Mouse (Mus musculus) heart, adult 2 months (tissue): Measurements from ENCODE around the gene Cd72. TPM values are rescaled to one million over a fixed set of nuclear protein-coding genes. Genes with fewer than 3 reads are reported as not detected.

Experiments used
- DNase-seq, 2 experiments: peaks; one replicate each; pipeline ENCODE4 v3.0.0; 2021
- H3K27ac ChIP-seq: fragments of 200-600 bp; 2 replicates; pipeline ENCODE4 v1.8.1; 2022
- H3K27me3 ChIP-seq: fragments of 200-500 bp; 2 replicates; pipeline ENCODE4 v1.6.1; 2012; ENCODE audit warnings: mild to moderate bottlenecking, low read length, inconsistent platforms, mixed read lengths; ENCODE audit not compliant: control insufficient read depth, insufficient read depth
- H3K36me3 ChIP-seq: fragments of 200-500 bp; 2 replicates; pipeline ENCODE4 v1.6.1; 2012; ENCODE audit warnings: low read length, inconsistent platforms; ENCODE audit not compliant: control insufficient read depth, insufficient read depth
- H3K4me1 ChIP-seq: fragments of 200-500 bp; 2 replicates; pipeline ENCODE4 v1.6.1; 2011; ENCODE audit warnings: low read length; ENCODE audit not compliant: control insufficient read depth, insufficient read depth
- H3K4me3 ChIP-seq: fragments of 200-600 bp; 2 replicates; pipeline ENCODE4 v1.8.1; 2022
- H3K79me2 ChIP-seq: fragments of 200-500 bp; replicated peaks from 2 replicates; pipeline ENCODE4 v1.6.1; 2012; ENCODE audit warnings: mild to moderate bottlenecking, inconsistent platforms, low read length, moderate library complexity, mixed read lengths; ENCODE audit not compliant: control insufficient read depth, insufficient read depth
- H3K9ac ChIP-seq: fragments of 200-500 bp; 2 replicates; pipeline ENCODE4 v1.6.1; 2012; ENCODE audit warnings: low read depth, mild to moderate bottlenecking, control low read depth, inconsistent platforms, low read length, mixed read lengths
- CTCF ChIP-seq: fragments of 200-600 bp; IDR thresholded peaks from 2 replicates; pipeline ENCODE4 v1.8.1; 2022; ENCODE audit warnings: antibody characterized with exemption, mild to moderate bottlenecking, moderate library complexity
- EP300 ChIP-seq: fragments of 200-500 bp; IDR thresholded peaks from 2 replicates; pipeline ENCODE4 v1.6.1; 2011; ENCODE audit warnings: low read depth, low read length, control low read depth; ENCODE audit not compliant: insufficient read depth
- POLR2A ChIP-seq: fragments of 200-500 bp; IDR thresholded peaks from 2 replicates; pipeline ENCODE4 v1.6.1; 2011; ENCODE audit warnings: mild to moderate bottlenecking, low read depth, low read length, control low read depth; ENCODE audit not compliant: insufficient read depth
- WGBS: fragments of 180-500 bp; shearing (Covaris S2); methylation state at CpG from one replicate; pipeline ENCODE4 v1.1.7; 2018; 5-methylcytosine and 5-hydroxymethylcytosine counted together
- intact Hi-C: fragments of 180-260 bp; cut with DNase I; formaldehyde crosslinking; loops from one replicate; pipeline ENCODE4 v1.15.1; 2025
- polyA plus RNA-seq: library from polyadenylated mRNA; depleted of rRNA; stranded (reverse); fragments of >200 nt; gene quantifications from 2 replicates; pipeline ENCODE4 v1.2.3, GENCODE M21; 2012
- total RNA-seq, 2 experiments: library from RNA; stranded (reverse); gene quantifications; 2 replicates each; pipeline ENCODE4 v1.2.3; 2021

Cd72 gene
- total and polyA plus RNA-seq, 3 experiments, result 0.97 to 4.8 (median 1.0) TPM

- H3K27ac ChIP-seq, result no peak within 1 kb of the TSS; the same call in 1 of the 2 replicates
Measured at GRCm38 (mm10) chr4:43428946-43429345, 25.5 kb downstream of the Cd72 start, which contains the start of gene Fam166b. TSS of gene Fam166b (minus strand) at chr4:43429134.

GRCm38 (mm10) chr4:43428180-43428861 is 26.1 kb downstream of the Cd72 start:
- intact Hi-C loops, result no loop called here
- no peak for TF ChIP-seq EP300
- TF ChIP-seq POLR2A, result no peak
- TF ChIP-seq CTCF, result no peak

More at GRCm38 (mm10) chr4:43428946-43429345, 25.5 kb downstream of the Cd72 start, which contains the start of gene Fam166b:
- intact Hi-C loops, result no loop called here
- TF ChIP-seq EP300 (no peak), CTCF (no peak), POLR2A (no peak)
- no peaks in the 10 kb centered on the region for H3K36me3 ChIP-seq
- H3K79me2 ChIP-seq, result no peaks in the 10 kb centered on the region
- WGBS, result 18% methylated on average over 10 of the region's 10 CpGs
- H3K4me1 ChIP-seq, result peaks cover 2% of the 10 kb centered on the region
- DNase-seq, result peak; percentile 35 to 40
- no peaks in the 10 kb centered on the region for H3K27me3 ChIP-seq
- no peak within 1 kb of the TSS for H3K4me3 ChIP-seq
- H3K9ac ChIP-seq, result no peak within 1 kb of the TSS; the same call in 1 of the 2 replicates

GRCm38 (mm10) chr4:43427501-43428179 is 26.8 kb downstream of the Cd72 start:
- no peaks in the 10 kb centered on the region for H3K79me2 ChIP-seq
- peaks cover 2% of the 10 kb centered on the region for H3K4me1 ChIP-seq
- no peak for TF ChIP-seq CTCF
- TF ChIP-seq EP300, result no peak
- TF ChIP-seq POLR2A, result no peak
- no peak overlapping the region for H3K27ac ChIP-seq
- intact Hi-C loops, result no loop called here
- no peak overlapping the region for H3K4me3 ChIP-seq
- H3K36me3 ChIP-seq, result peaks cover 3% of the 10 kb centered on the region; the same call in 1 of the 2 replicates
- H3K9ac ChIP-seq, result no peak overlapping the region
- peak in 1 of 2 experiments; percentile 24 for DNase-seq
- no peaks in the 10 kb centered on the region for H3K27me3 ChIP-seq
- WGBS, result 57% methylated on average over 23 of the region's 23 CpGs

More at GRCm38 (mm10) chr4:43428180-43428861, 26.1 kb downstream of the Cd72 start:
- H3K36me3 ChIP-seq, result no peaks in the 10 kb centered on the region
- DNase-seq, result no peak
- H3K9ac ChIP-seq, result no peak overlapping the region
- H3K79me2 ChIP-seq, result no peaks in the 10 kb centered on the region
- no peak overlapping the region; the same call in 1 of the 2 replicates for H3K27ac ChIP-seq
- H3K27me3 ChIP-seq, result no peaks in the 10 kb centered on the region
- H3K4me1 ChIP-seq, result peaks cover 2% of the 10 kb centered on the region
- no peak overlapping the region for H3K4me3 ChIP-seq
- 58% methylated on average over 16 of the region's 16 CpGs for WGBS

- TF ChIP-seq POLR2A (no peak), EP300 (no peak), CTCF (no peak)
Measured at GRCm38 (mm10) chr4:43426487-43426886, 27.9 kb downstream of the Cd72 start.

GRCm38 (mm10) chr4:43425648-43426380 is 28.6 kb downstream of the Cd72 start:
- DNase-seq, result peak in 1 of 2 experiments; percentile 21
- TF ChIP-seq EP300 (no peak), POLR2A (no peak), CTCF (no peak)
- 68% methylated on average over 31 of the region's 31 CpGs for WGBS
- no peaks in the 10 kb centered on the region for H3K27me3 ChIP-seq
- intact Hi-C loops, result no loop called here
- no peaks in the 10 kb centered on the region for H3K4me1 ChIP-seq
- no peak overlapping the region for H3K27ac ChIP-seq
- peaks cover 3% of the 10 kb centered on the region; the same call in 1 of the 2 replicates for H3K36me3 ChIP-seq
- no peak overlapping the region for H3K4me3 ChIP-seq
- no peak overlapping the region for H3K9ac ChIP-seq
- H3K79me2 ChIP-seq, result no peaks in the 10 kb centered on the region

More at GRCm38 (mm10) chr4:43426487-43426886, 27.9 kb downstream of the Cd72 start:
- no peak overlapping the region for H3K4me3 ChIP-seq
- intact Hi-C loops, result no loop called here
- H3K79me2 ChIP-seq, result no peaks in the 10 kb centered on the region
- H3K27ac ChIP-seq, result no peak overlapping the region
- H3K9ac ChIP-seq, result no peak overlapping the region
- WGBS, result 68% methylated on average over 10 of the region's 10 CpGs
- H3K4me1 ChIP-seq, result no peaks in the 10 kb centered on the region
- peaks cover 3% of the 10 kb centered on the region; the same call in 1 of the 2 replicates for H3K36me3 ChIP-seq
- no peaks in the 10 kb centered on the region for H3K27me3 ChIP-seq
- DNase-seq, result no peak
